Mouse (Mus musculus): ENCODE data around the gene Cbx7. TPM values are rescaled to one million over a fixed set of nuclear protein-coding genes. Genes with fewer than 3 reads are reported as not detected.

The Cbx7 gene
- polyA plus RNA-seq, 1 experiment from 2014 or later: 1.7 TPM

DNA sequence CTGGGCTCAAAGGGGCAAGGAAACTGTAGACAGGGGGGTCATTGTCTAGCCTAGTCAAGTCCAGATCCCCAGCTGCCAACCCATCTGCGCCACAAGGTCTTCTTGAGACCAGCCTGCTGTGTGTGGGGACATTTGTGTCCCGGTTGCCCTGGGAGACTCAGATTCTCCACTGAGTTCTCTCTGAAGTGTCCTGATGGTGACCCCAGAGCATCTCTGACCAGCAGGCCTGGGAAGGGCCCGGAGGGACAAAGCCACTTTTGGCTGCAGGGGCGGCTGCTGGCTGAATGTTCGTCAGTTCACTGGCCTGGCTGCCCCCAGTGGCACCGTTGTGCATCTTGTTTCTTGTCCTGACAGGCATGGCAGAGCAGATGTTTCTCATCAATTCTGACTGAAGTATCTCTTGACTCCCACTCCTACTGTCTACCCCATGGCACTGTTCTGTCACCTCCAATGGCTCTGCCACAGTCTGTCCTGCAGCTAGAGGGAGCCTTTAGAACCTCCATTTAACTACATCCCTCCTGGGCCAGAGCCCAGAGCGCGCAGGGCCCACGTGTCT, 9.5 kb downstream of the Cbx7 start:
- 56% methylated on average over 9 of the region's 9 CpGs for WGBS
- H3K4me2 ChIP-seq (ENCODE audit: low read depth, low read length): no peak overlapping the region
- no peak overlapping the region for H3K27ac ChIP-seq (ENCODE audit: low read length)
- H3K4me1 ChIP-seq (ENCODE audit: control insufficient read depth, insufficient read depth, low read length): no peaks in the 10 kb centered on the region
- H3K27me3 ChIP-seq (ENCODE audit: control insufficient read depth, insufficient read depth, low read length): no peaks in the 10 kb centered on the region; the same call in 1 of the 2 replicates
- ATAC-seq (replicated peaks; ENCODE audit: extremely low read depth, insufficient read depth, low FRiP score): no peak
- no peak overlapping the region for H3K4me3 ChIP-seq (ENCODE audit: low read length)
- H3K36me3 ChIP-seq (ENCODE audit: control insufficient read depth, insufficient read depth): no peaks in the 10 kb centered on the region
- H3K9me3 ChIP-seq (replicated peaks; ENCODE audit: control insufficient read depth, low read length): no peaks in the 10 kb centered on the region
- no peak overlapping the region for H3K9ac ChIP-seq (ENCODE audit: low read length)

DNA sequence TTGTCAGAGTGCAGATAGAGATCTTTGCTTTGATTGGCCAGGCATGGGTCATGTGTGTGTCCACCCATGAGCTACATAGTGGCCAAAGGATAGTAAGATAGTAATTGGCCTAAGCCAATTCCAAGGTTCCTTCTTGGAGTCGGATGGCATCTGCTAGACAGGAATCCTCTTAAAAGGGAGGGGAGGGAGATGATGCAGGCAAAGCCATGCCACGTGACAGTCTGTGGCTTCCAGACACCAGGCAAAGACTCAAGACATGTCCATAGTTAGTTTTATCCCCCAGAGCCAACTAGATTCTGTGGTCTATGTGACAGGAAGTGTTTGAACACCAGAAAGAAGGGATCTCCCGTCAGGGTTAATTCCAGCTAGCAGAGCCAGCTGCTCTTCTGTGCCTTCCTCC, 12.5 kb downstream of the Cbx7 start:
- H3K9ac ChIP-seq (ENCODE audit: low read length): no peak overlapping the region
- H3K9me3 ChIP-seq (replicated peaks; ENCODE audit: control insufficient read depth, low read length): no peaks in the 10 kb centered on the region
- peaks cover 4% of the 10 kb centered on the region for H3K4me1 ChIP-seq (ENCODE audit: control insufficient read depth, insufficient read depth, low read length)
- 50% methylated on average over 3 of the region's 3 CpGs for WGBS
- H3K4me3 ChIP-seq (ENCODE audit: low read length): no peak overlapping the region
- H3K27ac ChIP-seq (ENCODE audit: low read length): no peak overlapping the region
- no peaks in the 10 kb centered on the region for H3K36me3 ChIP-seq (ENCODE audit: control insufficient read depth, insufficient read depth)
- ATAC-seq (replicated peaks; ENCODE audit: extremely low read depth, insufficient read depth, low FRiP score): no peak
- no peaks in the 10 kb centered on the region; the same call in 1 of the 2 replicates for H3K27me3 ChIP-seq (ENCODE audit: control insufficient read depth, insufficient read depth, low read length)
- no peak overlapping the region for H3K4me2 ChIP-seq (ENCODE audit: low read depth, low read length)

DNA sequence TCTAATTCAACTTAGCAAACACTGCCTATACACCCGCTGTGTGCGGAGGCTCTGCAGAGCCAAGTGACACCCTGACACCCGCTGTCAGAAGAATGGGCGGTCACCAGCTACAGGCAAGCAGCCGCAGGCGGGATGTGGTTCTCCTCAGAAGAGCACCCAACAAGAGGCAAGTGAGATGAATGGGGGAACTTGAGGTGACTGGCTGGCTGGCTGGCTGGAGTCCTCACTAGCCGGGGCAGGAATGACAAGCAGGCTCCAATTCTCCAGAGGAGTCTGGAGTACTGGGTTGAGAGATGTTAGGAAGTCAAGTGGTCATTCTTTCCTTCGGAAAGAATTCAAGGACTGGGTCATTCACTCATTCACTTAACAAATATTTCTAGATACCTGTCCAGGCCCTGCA, 14.4 kb downstream of the Cbx7 start:
- Histone ChIP-seq H3K9me3 (replicated peaks; ENCODE audit: control insufficient read depth, low read length) (no peaks in the 10 kb centered on the region), H3K27ac (ENCODE audit: low read length) (no peak overlapping the region), H3K4me3 (ENCODE audit: low read length) (no peak overlapping the region), H3K27me3 (ENCODE audit: control insufficient read depth, insufficient read depth, low read length) (no peaks in the 10 kb centered on the region; the same call in 1 of the 2 replicates), H3K36me3 (ENCODE audit: control insufficient read depth, insufficient read depth) (no peaks in the 10 kb centered on the region), H3K4me1 (ENCODE audit: control insufficient read depth, insufficient read depth, low read length) (peaks cover 20% of the 10 kb centered on the region), H3K4me2 (ENCODE audit: low read depth, low read length) (no peak overlapping the region), H3K9ac (ENCODE audit: low read length) (no peak overlapping the region)
- WGBS: 63% methylated on average over 8 of the region's 8 CpGs
- ATAC-seq (replicated peaks; ENCODE audit: extremely low read depth, insufficient read depth, low FRiP score): no peak

DNA sequence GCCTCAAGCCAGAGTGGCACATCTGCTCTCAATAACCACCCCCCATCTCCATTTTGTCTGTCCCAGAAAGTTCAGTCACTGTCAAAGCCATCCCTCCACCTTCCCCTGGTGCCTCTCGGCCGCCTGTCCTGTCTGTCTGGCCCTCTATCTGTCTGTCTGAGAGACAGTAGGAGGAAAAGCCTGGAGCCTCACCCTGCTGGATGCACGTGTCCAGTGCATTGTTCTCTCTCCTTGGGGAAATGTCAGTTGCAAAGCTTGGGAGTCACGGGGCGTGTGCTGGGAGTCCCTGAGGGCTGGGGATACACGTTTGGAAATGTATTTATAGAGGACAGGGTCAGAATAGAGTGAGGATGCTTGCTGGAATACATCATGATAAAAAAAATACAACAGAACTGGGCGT, 17.4 kb downstream of the Cbx7 start:
- no peak overlapping the region for H3K4me2 ChIP-seq (ENCODE audit: low read depth, low read length)
- H3K27ac ChIP-seq (ENCODE audit: low read length): no peak overlapping the region
- no peaks in the 10 kb centered on the region for H3K27me3 ChIP-seq (ENCODE audit: control insufficient read depth, insufficient read depth, low read length)
- no peaks in the 10 kb centered on the region for H3K9me3 ChIP-seq (replicated peaks; ENCODE audit: control insufficient read depth, low read length)
- H3K4me3 ChIP-seq (ENCODE audit: low read length): no peak overlapping the region
- H3K9ac ChIP-seq (ENCODE audit: low read length): no peak overlapping the region
- ATAC-seq (replicated peaks; ENCODE audit: extremely low read depth, insufficient read depth, low FRiP score): no peak
- WGBS: 66% methylated on average over 7 of the region's 7 CpGs
- H3K4me1 ChIP-seq (ENCODE audit: control insufficient read depth, insufficient read depth, low read length): peaks cover 40% of the 10 kb centered on the region
- H3K36me3 ChIP-seq (ENCODE audit: control insufficient read depth, insufficient read depth): no peaks in the 10 kb centered on the region

DNA sequence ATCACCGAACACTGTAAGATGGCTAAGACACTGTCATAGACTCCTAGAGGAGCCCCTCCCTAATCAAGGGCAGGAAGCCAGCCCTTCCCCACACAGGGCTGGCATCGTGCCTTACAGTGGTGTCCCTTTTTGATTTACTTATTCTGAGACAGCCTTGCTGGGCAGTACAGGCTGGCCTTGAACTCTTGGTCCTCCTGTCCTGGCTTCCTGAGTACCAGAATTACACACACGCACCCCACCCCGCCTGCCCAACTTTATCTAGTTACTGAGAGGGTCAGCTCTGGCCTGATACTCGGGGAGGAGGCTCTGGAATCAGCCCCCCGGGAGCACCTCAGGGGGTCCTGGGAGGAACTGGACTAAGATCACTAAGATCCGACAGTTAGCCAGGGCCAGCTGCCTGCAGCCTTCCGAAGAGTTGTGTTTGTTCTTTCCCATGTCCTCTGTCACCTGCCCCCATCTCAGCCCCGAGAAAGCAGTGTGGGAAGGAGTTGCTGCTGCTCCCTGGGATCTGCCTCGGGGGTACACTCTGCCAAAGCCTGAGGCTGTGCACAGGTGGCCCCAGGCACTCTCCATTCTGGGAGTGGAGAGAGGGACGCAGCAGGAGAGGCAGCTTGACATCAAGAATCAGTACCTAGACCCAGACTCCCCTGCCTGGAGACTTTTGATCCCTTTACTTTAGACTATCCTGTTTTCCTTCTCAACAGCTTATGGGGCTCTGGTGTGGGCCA, 18.3 kb downstream of the Cbx7 start:
- no peak overlapping the region for H3K4me3 ChIP-seq (ENCODE audit: low read length)
- WGBS: 47% methylated on average over 11 of the region's 11 CpGs
- no peaks in the 10 kb centered on the region for H3K27me3 ChIP-seq (ENCODE audit: control insufficient read depth, insufficient read depth, low read length)
- H3K36me3 ChIP-seq (ENCODE audit: control insufficient read depth, insufficient read depth): no peaks in the 10 kb centered on the region
- peak overlapping the region; percentile 10; the same call in 1 of the 2 replicates for H3K4me2 ChIP-seq (ENCODE audit: low read depth, low read length)
- 0 out of 2 replicates have a peak, but pooled peaks have one; percentile 20 for ATAC-seq (replicated peaks; ENCODE audit: extremely low read depth, insufficient read depth, low FRiP score)
- H3K4me1 ChIP-seq (ENCODE audit: control insufficient read depth, insufficient read depth, low read length): peaks cover 40% of the 10 kb centered on the region
- H3K27ac ChIP-seq (ENCODE audit: low read length): peak overlapping the region; percentile 49
- H3K9me3 ChIP-seq (replicated peaks; ENCODE audit: control insufficient read depth, low read length): no peaks in the 10 kb centered on the region
- H3K9ac ChIP-seq (ENCODE audit: low read length): peak overlapping the region; percentile 47

DNA sequence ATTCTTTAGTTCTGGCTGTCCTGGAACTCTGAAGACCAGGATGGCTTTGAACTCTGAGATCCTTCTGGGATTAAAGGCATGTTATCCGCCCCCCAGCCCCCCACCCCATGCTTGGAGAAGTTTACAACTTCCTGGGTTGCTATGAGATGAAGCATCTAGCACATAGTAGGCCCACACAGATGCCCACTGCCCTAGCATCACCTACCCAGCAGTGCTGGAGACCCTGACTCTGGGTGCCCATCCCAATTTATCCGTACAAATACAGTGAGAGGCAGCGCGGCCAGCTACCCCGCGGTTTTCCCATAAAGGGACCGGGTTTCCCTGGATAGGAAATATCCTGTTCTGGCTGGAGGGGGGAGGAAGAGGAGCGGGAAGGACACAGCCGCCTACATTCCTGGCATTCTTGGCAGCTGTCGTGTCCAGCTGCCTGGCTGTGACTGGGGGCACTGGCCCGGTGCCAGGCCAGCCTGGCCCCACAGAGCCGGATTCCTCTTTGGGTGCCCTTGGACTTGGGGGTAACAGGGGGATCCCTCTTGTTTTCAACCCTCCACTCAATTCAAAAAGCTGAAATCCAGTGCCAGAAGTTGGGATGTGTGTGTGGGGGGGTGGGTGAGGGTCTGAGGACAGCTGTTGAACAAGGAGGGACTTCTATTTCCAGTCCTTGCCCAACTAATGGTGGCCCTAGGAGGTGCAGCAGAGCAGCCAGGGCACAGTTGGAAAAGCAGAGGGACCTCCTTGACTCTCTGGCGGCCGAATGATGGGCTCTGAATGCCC, 19.0 kb downstream of the Cbx7 start:
- Histone ChIP-seq H3K27ac (ENCODE audit: low read length) (peak overlapping the region; percentile 72), H3K36me3 (ENCODE audit: control insufficient read depth, insufficient read depth) (no peaks in the 10 kb centered on the region), H3K4me2 (ENCODE audit: low read depth, low read length) (peak overlapping the region; percentile 10; the same call in 1 of the 2 replicates), H3K4me1 (ENCODE audit: control insufficient read depth, insufficient read depth, low read length) (peaks cover 40% of the 10 kb centered on the region), H3K9me3 (replicated peaks; ENCODE audit: control insufficient read depth, low read length) (peaks cover under 1% of the 10 kb centered on the region; the same call in 1 of the 2 replicates), H3K4me3 (ENCODE audit: low read length) (no peak overlapping the region), H3K9ac (ENCODE audit: low read length) (peak overlapping the region; percentile 47), H3K27me3 (ENCODE audit: control insufficient read depth, insufficient read depth, low read length) (no peaks in the 10 kb centered on the region)
- WGBS: 20% methylated on average over 14 of the region's 14 CpGs
- ATAC-seq (replicated peaks; ENCODE audit: extremely low read depth, insufficient read depth, low FRiP score): peak; percentile 53

DNA sequence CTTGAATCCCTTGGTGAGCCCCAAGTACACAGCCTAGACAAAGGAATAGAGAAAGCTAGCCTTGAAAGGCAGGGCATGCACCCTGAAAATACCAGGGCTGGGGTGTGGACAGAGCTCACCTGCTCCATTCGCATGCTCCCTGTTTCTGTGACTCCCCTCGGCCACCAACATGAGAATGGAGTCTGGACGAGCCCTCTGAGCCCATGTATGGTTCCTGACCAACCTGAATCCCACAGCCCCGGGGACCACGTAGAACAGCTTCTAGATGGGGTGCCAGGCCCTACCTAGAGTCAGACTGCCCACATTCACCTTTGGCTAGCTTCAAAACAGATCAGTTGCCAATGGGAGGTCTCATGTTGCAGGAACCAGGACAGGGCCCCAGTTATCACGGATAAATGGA, 19.7 kb downstream of the Cbx7 start:
- Histone ChIP-seq H3K4me3 (ENCODE audit: low read length) (no peak overlapping the region), H3K9me3 (replicated peaks; ENCODE audit: control insufficient read depth, low read length) (peaks cover 2% of the 10 kb centered on the region; the same call in 1 of the 2 replicates), H3K27ac (ENCODE audit: low read length) (peak overlapping the region; percentile 72), H3K9ac (ENCODE audit: low read length) (no peak overlapping the region; the same call in none of the 2 replicates), H3K27me3 (ENCODE audit: control insufficient read depth, insufficient read depth, low read length) (no peaks in the 10 kb centered on the region), H3K4me2 (ENCODE audit: low read depth, low read length) (no peak overlapping the region), H3K4me1 (ENCODE audit: control insufficient read depth, insufficient read depth, low read length) (peaks cover 40% of the 10 kb centered on the region), H3K36me3 (ENCODE audit: control insufficient read depth, insufficient read depth) (no peaks in the 10 kb centered on the region)
- ATAC-seq (replicated peaks; ENCODE audit: extremely low read depth, insufficient read depth, low FRiP score): no peak
- WGBS: 73% methylated on average over 6 of the region's 6 CpGs

DNA sequence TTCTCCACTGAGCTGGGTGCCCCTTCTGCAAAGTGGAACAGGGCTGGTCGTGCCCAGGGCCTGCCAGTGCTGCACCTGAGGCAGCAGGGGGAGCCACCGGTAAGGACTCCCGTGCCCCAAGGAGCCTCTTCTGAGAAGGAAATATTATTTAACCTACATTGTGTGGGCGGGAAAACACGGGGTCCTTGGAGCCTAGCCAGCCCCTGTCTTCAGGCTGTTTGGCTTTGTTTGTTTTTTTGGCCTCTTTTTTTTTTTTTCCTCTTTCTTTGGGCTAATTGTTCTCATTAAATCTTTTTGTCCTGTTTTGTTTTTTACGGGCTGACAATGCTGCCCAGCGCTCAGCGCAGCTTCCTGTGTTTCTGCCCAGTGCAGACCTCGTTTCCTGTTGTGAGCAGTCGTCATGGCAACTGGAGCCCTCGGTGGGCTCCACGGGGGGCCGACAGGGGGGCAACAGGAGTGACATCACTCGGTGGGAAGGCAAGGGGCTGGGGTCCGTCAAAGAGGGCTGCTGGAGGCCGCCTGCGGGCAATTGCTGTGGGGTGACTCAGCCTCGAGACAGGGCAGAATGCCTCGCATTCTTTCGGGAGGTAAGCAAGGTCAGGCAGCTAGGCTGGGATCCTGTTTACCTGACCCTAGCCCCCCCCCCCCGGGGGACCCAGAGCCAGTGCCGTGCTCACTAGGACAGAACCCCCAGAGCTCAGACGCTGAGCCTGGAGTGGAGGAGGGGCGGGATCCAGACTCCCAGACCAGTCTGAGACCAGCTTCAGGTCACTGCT, 20.5 kb downstream of the Cbx7 start:
- no peaks in the 10 kb centered on the region for H3K27me3 ChIP-seq (ENCODE audit: control insufficient read depth, insufficient read depth, low read length)
- H3K4me2 ChIP-seq (ENCODE audit: low read depth, low read length): peak overlapping the region; percentile 68
- peak overlapping the region; percentile 41 for H3K4me3 ChIP-seq (ENCODE audit: low read length)
- H3K9ac ChIP-seq (ENCODE audit: low read length): peak overlapping the region; percentile 66
- peaks cover 2% of the 10 kb centered on the region; the same call in 1 of the 2 replicates for H3K9me3 ChIP-seq (replicated peaks; ENCODE audit: control insufficient read depth, low read length)
- no peaks in the 10 kb centered on the region for H3K36me3 ChIP-seq (ENCODE audit: control insufficient read depth, insufficient read depth)
- ATAC-seq (replicated peaks; ENCODE audit: extremely low read depth, insufficient read depth, low FRiP score): peak; percentile 38; the same call in 1 of the 2 replicates
- 3% methylated on average over 24 of the region's 24 CpGs for WGBS
- H3K27ac ChIP-seq (ENCODE audit: low read length): peak overlapping the region; percentile 72
- H3K4me1 ChIP-seq (ENCODE audit: control insufficient read depth, insufficient read depth, low read length): peaks cover 40% of the 10 kb centered on the region

All from heart, embryonic 16.5 days (tissue).